Mouse (Mus musculus): ENCODE measurements at regions not wholly inside any gene's neighbourhood (a gene's known extent, or its start where the extent isn't known, plus 50 kb on each side); places are given as distances from the start of the nearest gene placed in this dataset.

DNA sequence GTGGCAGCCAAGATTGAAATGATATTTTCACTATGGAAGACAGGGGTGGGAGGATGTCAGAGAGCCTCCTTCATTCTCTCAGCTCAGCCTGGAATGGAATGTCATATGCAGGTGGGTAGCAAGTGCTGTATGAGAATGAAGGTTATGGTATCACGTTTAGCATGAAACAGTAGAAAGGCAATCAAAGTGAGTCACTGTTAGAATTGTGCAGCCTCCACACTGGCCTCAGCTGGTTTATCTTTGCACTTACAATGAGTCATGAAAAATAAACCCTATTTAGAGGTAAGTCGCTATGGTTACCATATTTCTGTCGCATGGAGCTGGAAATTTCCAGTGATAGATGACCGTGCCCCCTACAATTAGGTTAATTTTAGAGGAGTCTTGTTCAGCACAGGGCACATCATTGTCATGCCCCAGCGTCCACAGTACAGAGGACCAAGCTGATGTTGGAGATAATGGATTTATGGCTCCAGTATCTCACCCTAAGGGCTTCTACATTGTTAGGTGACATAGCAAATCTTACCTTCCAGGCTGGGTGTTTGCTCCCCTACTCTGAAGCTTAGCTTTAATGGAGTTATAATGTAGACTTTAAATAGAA lies 167.9 kb upstream of the Pard3b start:
- H3K27ac ChIP-seq (ENCODE audit: low read length): no peak overlapping the region
- H3K27me3 ChIP-seq (replicated peaks; ENCODE audit: insufficient read depth, low read length): no peaks in the 10 kb centered on the region
- H3K9me3 ChIP-seq (ENCODE audit: low read length): no peaks in the 10 kb centered on the region
- no peak overlapping the region for H3K4me2 ChIP-seq (replicated peaks; ENCODE audit: low read depth, low read length)
- H3K4me1 ChIP-seq (ENCODE audit: insufficient read depth, low read depth, low read length): no peaks in the 10 kb centered on the region
- ATAC-seq (no peak), DNase-seq (ENCODE audit: low spot score) (no peak)
- no peaks in the 10 kb centered on the region for H3K36me3 ChIP-seq (ENCODE audit: insufficient read depth, low read length)
- H3K9ac ChIP-seq (replicated peaks; ENCODE audit: low read depth): no peak overlapping the region
- 70% methylated on average over 5 of the region's 5 CpGs for WGBS
- no peak overlapping the region for H3K4me3 ChIP-seq (ENCODE audit: low read depth, low read length)
- no peak for TF ChIP-seq CTCF (IDR thresholded peaks at IDR 0.05)
- no peak for TF ChIP-seq EP300 (IDR thresholded peaks at IDR 0.05)

DNA sequence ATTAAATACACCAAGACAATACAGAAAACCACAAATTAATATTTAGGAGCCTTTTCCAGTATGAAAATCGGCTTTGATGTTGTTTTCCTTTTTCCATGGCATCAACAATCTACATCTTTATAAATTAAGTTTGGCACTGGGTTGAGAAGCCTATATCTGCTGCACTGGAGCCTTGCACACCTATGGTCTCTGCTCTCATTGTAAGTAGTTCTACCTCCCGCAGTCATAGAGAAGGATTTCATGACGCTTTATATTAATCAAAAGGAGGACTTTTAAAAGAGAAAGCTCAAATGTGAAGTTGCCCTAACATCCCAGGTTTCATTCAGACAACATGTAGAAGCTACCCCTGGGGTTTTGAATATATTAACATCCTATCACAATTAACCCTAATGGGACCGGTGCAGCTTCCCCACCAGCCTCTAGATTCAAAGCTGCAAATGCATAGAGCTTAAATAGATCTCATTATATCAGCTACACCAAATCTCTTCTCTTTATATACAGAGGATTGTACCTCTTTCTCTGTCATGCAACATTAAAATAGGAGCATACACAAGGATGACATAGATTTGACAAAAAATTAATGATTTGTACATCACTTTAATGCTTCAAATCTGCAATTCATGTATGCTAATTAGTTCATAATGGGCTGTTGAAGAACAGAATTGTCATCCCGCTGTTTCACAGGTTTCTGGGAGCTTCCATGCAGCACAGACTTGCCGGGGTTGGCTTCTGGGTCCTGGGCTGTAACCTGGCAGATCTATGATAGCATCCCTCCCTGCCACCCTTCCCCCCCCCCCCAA lies 166.6 kb upstream of the Pard3b start:
- no peaks in the 10 kb centered on the region for H3K27me3 ChIP-seq (replicated peaks; ENCODE audit: insufficient read depth, low read length)
- no peak overlapping the region for H3K4me2 ChIP-seq (replicated peaks; ENCODE audit: low read depth, low read length)
- H3K4me1 ChIP-seq (ENCODE audit: insufficient read depth, low read depth, low read length): no peaks in the 10 kb centered on the region
- no peak for TF ChIP-seq EP300 (IDR thresholded peaks at IDR 0.05)
- TF ChIP-seq CTCF (IDR thresholded peaks at IDR 0.05): no peak
- no peak overlapping the region for H3K4me3 ChIP-seq (ENCODE audit: low read depth, low read length)
- H3K36me3 ChIP-seq (ENCODE audit: insufficient read depth, low read length): no peaks in the 10 kb centered on the region
- ATAC-seq (no peak), DNase-seq (ENCODE audit: low spot score) (no peak)
- H3K27ac ChIP-seq (ENCODE audit: low read length): no peak overlapping the region
- 81% methylated on average over 6 of the region's 6 CpGs for WGBS
- H3K9me3 ChIP-seq (ENCODE audit: low read length): no peaks in the 10 kb centered on the region
- no peak overlapping the region for H3K9ac ChIP-seq (replicated peaks; ENCODE audit: low read depth)

- no peak overlapping the region for H3K4me2 ChIP-seq (replicated peaks; ENCODE audit: low read depth, low read length)
- DNase-seq (ENCODE audit: low spot score) (no peak), ATAC-seq (no peak)
- H3K36me3 ChIP-seq (ENCODE audit: insufficient read depth, low read length): no peaks in the 10 kb centered on the region
- no peaks in the 10 kb centered on the region for H3K27me3 ChIP-seq (replicated peaks; ENCODE audit: insufficient read depth, low read length)
- 64% methylated on average over 13 of the region's 13 CpGs for WGBS
- no peak overlapping the region for H3K4me3 ChIP-seq (ENCODE audit: low read depth, low read length)
- H3K27ac ChIP-seq (ENCODE audit: low read length): no peak overlapping the region
- TF ChIP-seq EP300 (IDR thresholded peaks at IDR 0.05): no peak
- no peak for TF ChIP-seq CTCF (IDR thresholded peaks at IDR 0.05)
- H3K4me1 ChIP-seq (ENCODE audit: insufficient read depth, low read depth, low read length): no peaks in the 10 kb centered on the region
- H3K9ac ChIP-seq (replicated peaks; ENCODE audit: low read depth): no peak overlapping the region
- no peaks in the 10 kb centered on the region for H3K9me3 ChIP-seq (ENCODE audit: low read length)
Observed at GRCm38 (mm10) chr1:61472579-61473242, 165.9 kb upstream of the Pard3b start.

GRCm38 (mm10) chr1:61485459-61485858 lies 153.2 kb upstream of the Pard3b start:
- no peak overlapping the region for H3K4me2 ChIP-seq (replicated peaks; ENCODE audit: low read depth, low read length)
- no peak overlapping the region for H3K4me3 ChIP-seq (ENCODE audit: low read depth, low read length)
- no peak overlapping the region for H3K27ac ChIP-seq (ENCODE audit: low read length)
- no peak overlapping the region for H3K9ac ChIP-seq (replicated peaks; ENCODE audit: low read depth)
- TF ChIP-seq CTCF (IDR thresholded peaks at IDR 0.05): no peak
- no peak for TF ChIP-seq EP300 (IDR thresholded peaks at IDR 0.05)
- H3K9me3 ChIP-seq (ENCODE audit: low read length): 0 out of 2 replicates have a peak, but pooled peaks cover 2% of the 10 kb centered on the region
- ATAC-seq (no peak), DNase-seq (ENCODE audit: low spot score) (no peak)
- H3K4me1 ChIP-seq (ENCODE audit: insufficient read depth, low read depth, low read length): no peaks in the 10 kb centered on the region
- 93% methylated on average over 3 of the region's 3 CpGs for WGBS
- H3K27me3 ChIP-seq (replicated peaks; ENCODE audit: insufficient read depth, low read length): no peaks in the 10 kb centered on the region
- H3K36me3 ChIP-seq (ENCODE audit: insufficient read depth, low read length): no peaks in the 10 kb centered on the region

GRCm38 (mm10) chr1:61524886-61525285 lies 113.7 kb upstream of the Pard3b start:
- DNase-seq (ENCODE audit: low spot score) (peak; percentile 13), ATAC-seq (no peak)
- no peak for TF ChIP-seq EP300 (IDR thresholded peaks at IDR 0.05)
- TF ChIP-seq CTCF (IDR thresholded peaks at IDR 0.05): peak; percentile 22
- H3K4me2 ChIP-seq (replicated peaks; ENCODE audit: low read depth, low read length): no peak overlapping the region
- no peak overlapping the region for H3K4me3 ChIP-seq (ENCODE audit: low read depth, low read length)
- no peaks in the 10 kb centered on the region for H3K9me3 ChIP-seq (ENCODE audit: low read length)
- H3K9ac ChIP-seq (replicated peaks; ENCODE audit: low read depth): no peak overlapping the region
- WGBS: 79% methylated on average over 1 of the region's 1 CpGs
- no peaks in the 10 kb centered on the region for H3K36me3 ChIP-seq (ENCODE audit: insufficient read depth, low read length)
- H3K27me3 ChIP-seq (replicated peaks; ENCODE audit: insufficient read depth, low read length): no peaks in the 10 kb centered on the region
- no peaks in the 10 kb centered on the region for H3K4me1 ChIP-seq (ENCODE audit: insufficient read depth, low read depth, low read length)
- no peak overlapping the region for H3K27ac ChIP-seq (ENCODE audit: low read length)

DNA sequence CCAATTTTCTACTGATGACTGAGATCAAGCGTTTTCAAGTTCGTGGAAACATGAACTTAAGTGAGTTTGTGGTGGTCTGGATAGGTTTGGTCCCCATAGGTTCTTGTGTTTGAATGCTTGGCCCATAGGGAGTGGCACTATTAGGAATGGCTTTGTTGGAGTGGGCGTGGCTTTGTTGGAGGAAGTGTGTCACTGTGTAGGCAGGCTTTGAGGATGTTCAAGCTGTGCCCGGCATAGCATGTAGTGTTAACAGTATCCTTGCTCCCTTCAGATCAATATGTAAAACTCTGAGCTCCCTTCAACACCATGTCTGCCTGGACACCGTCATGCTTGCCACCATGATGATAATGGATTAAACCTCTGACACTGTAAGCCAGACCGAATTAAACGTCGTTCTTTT lies 112.7 kb upstream of the Pard3b start:
- WGBS: 78% methylated on average over 8 of the region's 8 CpGs
- H3K9me3 ChIP-seq (ENCODE audit: low read length): no peaks in the 10 kb centered on the region

More for the DNA sequence above, 112.7 kb upstream of the Pard3b start:
- no peak for ATAC-seq
- H3K4me2 ChIP-seq (replicated peaks; ENCODE audit: low read depth, low read length): no peak overlapping the region
- H3K27me3 ChIP-seq (replicated peaks; ENCODE audit: insufficient read depth, low read length): no peaks in the 10 kb centered on the region
- H3K4me3 ChIP-seq (ENCODE audit: low read depth, low read length): no peak overlapping the region
- DNase-seq (ENCODE audit: low spot score): no peak
- TF ChIP-seq CTCF (IDR thresholded peaks at IDR 0.05): no peak
- TF ChIP-seq EP300 (IDR thresholded peaks at IDR 0.05): no peak
- no peaks in the 10 kb centered on the region for H3K4me1 ChIP-seq (ENCODE audit: insufficient read depth, low read depth, low read length)
- no peak overlapping the region for H3K27ac ChIP-seq (ENCODE audit: low read length)
- no peak overlapping the region for H3K9ac ChIP-seq (replicated peaks; ENCODE audit: low read depth)
- no peaks in the 10 kb centered on the region for H3K36me3 ChIP-seq (ENCODE audit: insufficient read depth, low read length)

Data from lung, postnatal 0 days (tissue).